Mouse (Mus musculus): ENCODE results near the gene Rhoh.

Rhoh gene

DNA sequence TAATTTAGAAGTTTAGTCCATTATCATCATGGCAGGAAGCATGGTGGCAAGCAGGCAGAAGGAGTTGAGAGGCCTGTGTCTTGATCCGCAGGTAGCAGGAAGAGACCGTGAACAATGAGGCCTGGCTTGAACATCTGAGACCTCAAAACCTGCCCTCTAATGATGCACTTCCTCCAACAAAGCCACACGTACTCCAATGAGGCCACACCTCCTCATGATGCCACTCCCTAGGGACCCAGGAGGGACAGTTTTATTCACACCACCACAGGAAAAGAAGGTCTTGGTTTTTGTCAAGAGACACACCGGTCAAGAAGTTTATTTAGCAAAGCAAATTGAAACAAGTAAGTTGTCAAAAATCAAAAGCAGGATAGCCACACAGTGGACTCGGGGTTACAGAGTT is 55.9 kb downstream of the Rhoh start:
- in situ Hi-C loops (cut with MboI; ENCODE audit: unreplicated experiment in 2 of 2), result no loop called here

DNA sequence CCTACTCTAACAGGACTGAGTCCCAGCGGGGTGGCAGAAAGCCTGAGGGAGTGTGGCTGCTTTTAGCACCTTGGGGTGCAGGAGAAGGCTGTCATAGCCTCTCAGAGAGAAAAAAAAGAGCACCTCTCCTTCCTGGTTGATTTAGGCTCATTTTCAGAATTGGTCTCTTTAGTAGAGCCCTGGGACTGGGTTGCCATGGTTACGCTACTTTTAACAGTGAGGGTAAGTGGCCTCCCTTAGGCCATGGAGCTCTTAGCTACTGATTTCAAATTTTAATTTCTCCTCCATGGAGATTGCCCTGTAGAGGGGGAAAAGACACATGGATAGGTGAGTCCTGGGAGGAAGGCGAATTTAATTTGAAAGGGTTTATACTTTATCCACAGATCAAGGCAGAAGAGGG is 57.6 kb downstream of the Rhoh start:
- in situ Hi-C loops (cut with MboI; ENCODE audit: unreplicated experiment in 2 of 2), result no loop called here

DNA sequence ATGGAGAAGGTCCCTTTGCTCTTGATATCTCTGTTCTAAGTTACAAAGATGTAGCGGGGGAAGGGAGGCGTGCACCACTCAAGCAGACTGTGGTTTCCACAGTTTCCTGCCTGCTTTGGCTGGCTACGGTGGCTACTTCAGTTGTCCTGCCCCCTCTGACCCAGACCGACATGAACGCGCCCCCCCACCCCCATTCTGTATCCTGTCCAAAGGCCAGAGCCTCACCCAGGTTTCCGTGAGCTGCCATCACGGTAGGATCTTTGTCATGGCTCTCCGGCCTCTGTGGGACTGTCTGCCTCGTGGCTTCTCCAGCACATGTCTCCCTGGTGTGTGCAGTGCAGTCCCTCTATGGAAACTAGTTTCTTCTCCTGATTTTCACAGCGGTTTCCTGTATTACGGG is 58.3 kb downstream of the Rhoh start:
- in situ Hi-C loops (cut with MboI; ENCODE audit: unreplicated experiment in 2 of 2), result no loop called here

DNA sequence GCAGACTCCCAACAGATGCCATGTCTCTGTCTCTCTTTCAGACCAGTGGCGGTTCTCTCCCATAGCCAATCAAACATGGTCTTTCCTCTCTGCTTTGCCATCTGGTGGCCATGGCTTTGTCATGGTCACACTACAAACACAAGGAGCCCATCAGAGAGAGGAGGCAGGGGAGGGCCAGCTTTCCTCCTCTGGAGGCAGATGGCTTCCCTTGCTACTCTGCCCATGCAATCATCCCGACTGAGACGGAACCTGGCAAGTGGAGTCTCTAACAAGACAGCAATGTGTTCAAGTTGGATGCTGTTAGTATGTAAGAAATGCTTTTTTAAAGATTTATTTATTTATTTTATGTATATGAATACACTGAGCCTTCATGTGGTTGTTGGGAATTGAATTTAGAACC is 58.9 kb downstream of the Rhoh start:
- in situ Hi-C loops (cut with MboI; ENCODE audit: unreplicated experiment in 2 of 2), result no loop called here

DNA sequence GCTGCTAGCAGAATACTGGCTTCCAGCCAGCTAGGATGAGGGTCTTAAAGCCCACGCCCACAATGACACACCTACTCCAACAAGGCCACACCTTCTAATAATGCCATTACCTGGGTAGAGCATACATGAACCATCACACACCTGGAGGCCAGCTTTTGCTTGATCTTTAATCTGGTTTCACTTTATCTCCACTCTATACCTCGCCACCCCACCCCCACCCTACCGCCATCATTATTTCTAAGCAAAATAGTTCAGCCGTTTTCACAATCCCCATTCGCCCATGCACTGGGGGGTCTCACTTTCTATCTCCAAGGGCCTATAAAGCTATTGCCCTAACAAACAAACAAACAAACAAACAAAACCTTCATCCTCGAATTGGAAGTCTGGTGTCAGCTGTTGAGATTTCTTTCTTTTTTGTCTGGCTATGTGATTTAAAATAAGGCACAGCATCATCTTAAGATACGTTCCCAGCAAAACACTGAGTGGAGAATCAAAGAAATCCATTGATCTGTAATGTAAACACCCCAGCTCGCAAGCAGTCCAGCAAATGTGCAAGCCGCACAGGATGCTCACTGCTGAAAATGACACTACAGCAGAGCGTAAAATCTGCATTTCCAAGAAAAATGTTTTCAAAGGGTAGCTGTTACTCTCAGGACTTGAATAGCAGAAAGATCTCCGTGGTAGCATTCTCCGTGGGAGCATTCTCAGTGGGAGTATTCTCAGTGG is 59.9 kb downstream of the Rhoh start:
- in situ Hi-C loops (cut with MboI; ENCODE audit: unreplicated experiment in 2 of 2), result no loop called here

DNA sequence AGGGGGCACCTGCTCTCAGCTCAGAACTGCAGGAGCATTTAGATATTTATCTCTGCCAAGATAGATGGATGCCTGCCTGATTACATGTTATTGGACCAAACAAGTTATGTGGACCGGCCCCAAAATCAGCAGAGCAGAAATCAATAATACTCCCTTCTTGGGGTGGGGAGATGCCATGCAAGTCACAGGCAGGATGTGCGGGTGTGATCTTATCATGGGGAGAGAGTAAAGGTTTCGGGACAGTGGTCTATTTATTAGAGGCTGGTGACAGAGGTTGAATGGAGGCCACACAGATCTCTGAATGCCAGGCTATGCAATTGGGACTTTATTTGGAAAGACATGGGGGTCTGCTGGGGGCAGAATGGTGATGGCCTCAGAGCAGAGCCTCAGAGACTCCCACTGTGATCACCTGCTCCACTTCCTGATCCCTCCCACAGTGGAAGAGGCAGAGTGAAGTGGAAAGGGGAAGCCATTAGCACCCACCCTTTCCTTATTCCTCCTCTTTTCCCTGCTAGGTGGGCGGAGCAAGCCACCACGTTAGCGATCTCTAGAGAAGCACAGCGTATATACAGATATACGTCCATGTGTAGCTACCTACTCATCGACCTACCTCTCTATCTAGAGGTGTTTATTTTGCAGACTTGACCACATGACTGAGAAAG is 60.6 kb downstream of the Rhoh start:
- in situ Hi-C loops (cut with MboI; ENCODE audit: unreplicated experiment in 2 of 2), result no loop called here

DNA sequence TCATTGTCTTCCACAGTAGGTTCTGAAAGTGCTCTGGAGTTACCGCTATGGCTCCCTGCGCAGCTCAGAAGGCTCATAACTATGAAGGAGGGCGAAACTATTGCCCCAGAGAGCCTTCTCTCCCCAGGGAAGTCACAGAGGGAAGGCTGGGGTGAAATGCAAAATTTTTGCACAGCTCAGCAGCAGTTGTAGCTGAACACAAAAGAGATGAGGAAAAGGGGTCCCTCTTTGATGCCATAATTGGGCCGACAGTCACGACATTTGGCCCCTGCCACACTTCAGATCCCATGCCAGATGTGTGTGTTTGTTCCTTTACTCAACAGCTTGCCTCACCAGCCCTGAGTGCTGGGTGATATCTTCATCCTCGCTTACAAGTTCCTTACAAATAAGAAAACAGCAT is 65.7 kb downstream of the Rhoh start:
- in situ Hi-C loops (cut with MboI; ENCODE audit: unreplicated experiment in 2 of 2), result loop anchor here in 1 of 2 experiments (25.0 kb wide), 1 partner anchor 414 kb away; no protein-coding TSS in a partner anchor

DNA sequence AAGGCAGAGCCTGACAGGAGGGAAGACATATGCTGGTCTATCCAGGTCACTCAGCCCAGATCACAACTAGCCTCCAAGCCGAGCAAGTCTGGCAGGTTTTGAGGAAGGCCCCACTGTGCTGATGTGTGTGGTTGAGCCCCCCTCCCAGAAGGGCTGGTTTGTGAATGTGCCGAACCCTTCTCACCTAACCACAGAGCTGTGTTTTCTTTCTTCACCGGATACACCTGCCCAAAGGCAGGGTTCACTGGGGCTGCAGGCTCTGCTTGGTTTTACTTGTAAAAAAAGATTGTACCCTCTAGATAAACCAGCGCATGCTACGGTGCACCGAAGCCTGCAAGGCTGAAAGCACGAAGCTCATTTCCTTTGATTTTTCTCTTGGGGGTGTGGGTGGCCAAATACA is 68.1 kb downstream of the Rhoh start:
- in situ Hi-C loops (cut with MboI; ENCODE audit: unreplicated experiment in 2 of 2), result loop anchor here in 1 of 2 experiments (25.0 kb wide), 1 partner anchor 417 kb away; no protein-coding TSS in a partner anchor

DNA sequence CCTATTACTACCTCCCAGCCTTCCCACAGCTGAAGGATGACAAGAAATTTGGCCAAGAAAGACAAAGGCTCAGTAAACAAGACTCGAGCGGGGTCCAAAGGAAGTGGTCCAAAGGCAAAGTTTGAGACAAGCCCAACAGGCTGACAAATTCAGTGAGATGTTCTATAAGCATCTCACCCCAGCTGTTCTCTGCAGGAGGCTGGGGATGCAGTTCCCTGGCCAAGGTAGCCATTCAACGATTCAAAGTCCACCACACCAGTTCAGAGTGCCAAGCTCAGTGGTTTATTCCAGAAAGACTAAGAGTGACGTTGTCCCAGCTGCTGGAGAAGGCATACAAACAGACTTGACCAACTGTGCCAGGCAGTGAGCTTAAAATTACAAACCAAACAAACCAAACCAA is 69.2 kb downstream of the Rhoh start:
- in situ Hi-C loops (cut with MboI; ENCODE audit: unreplicated experiment in 2 of 2), result loop anchor here (5.0 to 25.0 kb wide), 3 partner anchors 33 to 418 kb away; partner anchors contain the start of gene Rhoh (in 1 of the 2)

DNA sequence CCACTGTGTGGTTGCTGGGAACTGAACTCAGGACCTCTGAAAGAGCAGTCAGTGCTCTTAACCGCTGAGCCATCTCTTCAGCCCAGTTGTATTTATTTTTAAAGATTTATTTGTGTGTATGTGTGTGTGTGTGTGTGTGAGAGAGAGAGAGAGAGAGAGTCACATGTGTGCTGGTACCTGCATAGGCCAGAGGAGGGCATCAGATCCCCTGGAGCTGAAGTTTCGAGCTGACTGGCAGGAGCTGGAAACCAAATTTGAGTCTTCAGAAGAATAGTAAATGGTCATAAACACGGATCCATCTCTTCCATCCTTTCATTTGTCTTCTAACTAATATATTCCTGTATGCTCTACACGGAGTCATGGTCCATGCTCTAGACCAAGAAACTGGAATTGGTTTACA is 72.2 kb downstream of the Rhoh start:
- in situ Hi-C loops (cut with MboI; ENCODE audit: unreplicated experiment in 2 of 2), result loop anchor here (5.0 to 25.0 kb wide), 3 partner anchors 36 to 421 kb away; partner anchors contain the start of gene Rhoh (in 1 of the 2)

DNA sequence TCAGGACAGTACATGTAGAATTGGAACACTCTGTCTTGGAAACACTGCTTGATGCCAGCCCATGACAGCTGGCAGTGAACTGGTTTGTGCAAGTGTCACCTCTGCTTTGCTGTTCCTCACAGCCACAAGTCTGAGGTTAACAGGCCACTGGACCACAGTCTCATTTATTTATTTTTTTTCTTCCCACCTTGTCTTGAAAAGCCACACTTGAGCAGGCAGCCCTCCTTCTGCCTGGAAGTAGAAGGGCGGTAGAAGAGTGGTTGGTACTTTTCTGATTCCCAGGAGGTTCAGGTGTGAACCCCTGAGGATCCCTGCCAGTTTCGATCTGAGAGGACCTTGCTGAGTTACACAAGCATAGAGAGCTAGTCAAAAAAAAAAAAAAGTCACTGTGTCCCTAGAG is 72.8 kb downstream of the Rhoh start:
- in situ Hi-C loops (cut with MboI; ENCODE audit: unreplicated experiment in 2 of 2), result loop anchor here (5.0 to 25.0 kb wide), 3 partner anchors 36 to 421 kb away; partner anchors contain the start of gene Rhoh (in 1 of the 2)

DNA sequence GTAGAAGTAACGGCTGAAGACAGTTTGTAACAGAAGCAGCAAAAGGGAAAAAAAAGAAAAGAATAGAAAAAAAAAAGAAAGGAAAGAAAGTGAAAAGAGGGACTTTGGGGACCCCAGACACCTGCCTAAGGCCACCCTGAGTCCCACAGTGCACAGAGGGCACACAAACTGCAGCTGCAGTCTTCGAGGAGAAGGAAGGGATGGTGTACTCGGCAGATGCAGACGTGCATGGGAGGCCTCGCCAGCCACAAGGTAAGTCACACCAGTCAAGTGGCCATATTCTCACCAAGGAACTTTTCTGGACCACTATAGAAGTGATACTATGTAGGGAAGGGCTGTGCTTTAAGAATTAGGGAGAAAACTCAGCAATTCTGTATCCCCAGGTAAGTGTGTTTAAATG is 73.8 kb downstream of the Rhoh start, which contains the start of gene Chrna9:
Chrna9 (plus strand) TSS at position 139 of the 400 bp plus-strand sequence.
- in situ Hi-C loops (cut with MboI; ENCODE audit: unreplicated experiment in 2 of 2), result loop anchor here (5.0 to 25.0 kb wide), 3 partner anchors 37 to 422 kb away; partner anchors contain the start of gene Rhoh (in 1 of the 2)

DNA sequence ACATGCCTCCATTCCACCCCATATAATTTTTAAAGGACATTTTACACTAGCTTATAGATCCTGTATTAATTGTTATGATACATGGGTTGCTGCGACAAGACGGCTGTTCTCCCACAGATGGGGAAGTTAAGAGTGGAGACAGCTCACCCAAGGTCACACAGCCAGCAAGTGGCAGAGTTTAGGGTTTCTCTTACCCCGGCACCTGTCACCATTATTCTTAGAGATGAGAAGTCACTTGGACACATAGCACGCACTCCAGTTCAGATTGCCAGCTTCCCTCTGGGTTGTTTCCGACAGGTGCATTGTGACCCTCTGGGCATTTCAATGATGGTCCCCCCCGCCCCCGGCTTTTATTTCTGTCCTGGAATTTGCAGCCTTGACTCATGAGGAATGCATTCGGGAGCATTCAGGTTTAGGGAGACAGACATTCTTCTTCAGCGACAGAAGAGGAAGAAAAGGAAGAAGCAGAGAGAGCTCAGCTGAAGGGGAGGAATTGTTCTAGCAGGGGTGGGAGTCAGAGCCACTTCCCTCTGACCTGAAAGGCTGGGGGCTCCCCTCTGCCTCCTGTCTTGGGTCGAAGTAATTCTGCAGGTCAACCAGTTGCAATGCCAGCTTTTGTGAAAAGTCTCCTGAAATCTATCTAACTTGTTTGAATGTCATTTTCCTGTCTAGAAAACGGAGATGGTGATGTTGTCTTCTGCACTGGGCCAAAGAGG is 76.2 kb downstream of the Rhoh start:
- in situ Hi-C loops (cut with MboI; ENCODE audit: unreplicated experiment in 2 of 2), result loop anchor here in 1 of 2 experiments (25.0 kb wide), 1 partner anchor 425 kb away; no protein-coding TSS in a partner anchor

DNA sequence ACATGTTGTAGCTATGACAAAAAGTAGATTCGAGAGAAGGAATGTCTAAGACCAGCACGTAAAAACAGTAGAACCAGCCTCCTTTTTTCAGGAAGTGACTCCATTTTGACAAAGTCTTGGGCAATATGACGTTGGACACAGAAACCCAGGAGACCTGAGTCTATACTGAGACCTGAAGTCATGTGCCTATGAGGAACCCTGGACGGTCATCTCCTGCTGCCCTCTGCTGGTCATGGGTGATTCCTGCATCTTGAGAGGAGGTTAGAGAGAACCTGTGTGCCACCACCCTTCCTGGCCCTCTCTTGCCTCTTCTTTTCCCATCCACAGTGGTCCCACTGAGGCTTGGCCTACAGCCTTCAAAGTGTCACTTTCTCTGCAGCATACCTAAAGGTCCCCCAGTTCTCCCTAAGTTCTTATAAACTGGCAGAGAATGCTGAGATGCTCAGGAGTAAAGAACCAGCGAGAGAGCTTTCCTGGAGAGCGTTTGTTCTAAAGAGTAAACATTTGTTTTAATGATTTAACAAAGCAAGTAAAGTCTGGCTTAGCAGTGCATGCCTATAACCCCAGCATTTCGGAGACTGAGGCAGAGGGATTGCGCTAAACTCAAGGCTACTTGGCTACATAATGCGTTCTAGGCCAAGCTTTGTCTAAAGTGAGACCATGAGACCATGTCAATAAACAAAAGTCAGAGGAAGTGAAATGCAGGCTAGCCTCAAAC is 77.1 kb downstream of the Rhoh start:
- in situ Hi-C loops (cut with MboI; ENCODE audit: unreplicated experiment in 2 of 2), result loop anchor here in 1 of 2 experiments (25.0 kb wide), 1 partner anchor 426 kb away; no protein-coding TSS in a partner anchor

DNA sequence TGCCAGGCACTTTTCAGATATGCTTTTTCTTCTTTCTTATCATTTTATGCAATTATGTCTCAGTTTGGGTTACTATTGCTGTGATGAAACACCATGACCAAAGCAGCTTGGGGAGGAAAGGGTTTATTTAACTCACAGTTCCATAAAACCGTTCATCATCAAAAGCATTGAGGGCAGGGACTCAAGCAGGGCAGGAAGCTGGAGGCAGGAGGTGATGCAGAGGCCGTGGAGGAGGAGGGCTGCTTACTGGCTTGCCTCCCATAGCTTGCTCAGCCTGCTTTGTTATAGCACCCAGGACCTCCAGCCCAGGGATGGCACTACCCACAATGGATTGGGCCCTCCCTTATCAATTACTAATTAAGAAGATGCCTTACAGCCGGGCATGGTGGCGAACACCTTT is 80.1 kb downstream of the Rhoh start:
- in situ Hi-C loops (cut with MboI; ENCODE audit: unreplicated experiment in 2 of 2), result loop anchor here (5.0 to 25.0 kb wide), 2 partner anchors 109 to 429 kb away; no protein-coding TSS in a partner anchor

All from v-Abl transformed pro-B cells (cell line).